Mouse (Mus musculus) G1E (cell line): ENCODE measurements around the gene Ucma.

Experiments
- CTCF ChIP-seq: IDR thresholded peaks from 2 replicates; pipeline ENCODE4 v1.5.1; 2012; ENCODE audit warnings: low read depth, low read length, inconsistent platforms, mixed read lengths
- GATA1 ChIP-seq: IDR thresholded peaks from 2 replicates; pipeline ENCODE4 v1.6.1; 2012; ENCODE audit warnings: borderline replicate concordance, low read length, inconsistent platforms, mixed read lengths
- GATA2 ChIP-seq: IDR thresholded peaks from 2 replicates; pipeline ENCODE4 v1.6.1; 2012; ENCODE audit warnings: low read depth, low read length, inconsistent platforms, borderline replicate concordance
- POLR2AphosphoS5 ChIP-seq: IDR thresholded peaks from 2 replicates; pipeline ENCODE4 v1.6.1; 2012; ENCODE audit warnings: low read depth, low read length, inconsistent platforms; ENCODE audit not compliant: insufficient replicate concordance
- TAL1 ChIP-seq: conservative IDR thresholded peaks from 2 replicates; pipeline ENCODE4 v1.6.1; 2012; ENCODE audit warnings: low read depth, low read length, inconsistent platforms, mixed read lengths

DNA sequence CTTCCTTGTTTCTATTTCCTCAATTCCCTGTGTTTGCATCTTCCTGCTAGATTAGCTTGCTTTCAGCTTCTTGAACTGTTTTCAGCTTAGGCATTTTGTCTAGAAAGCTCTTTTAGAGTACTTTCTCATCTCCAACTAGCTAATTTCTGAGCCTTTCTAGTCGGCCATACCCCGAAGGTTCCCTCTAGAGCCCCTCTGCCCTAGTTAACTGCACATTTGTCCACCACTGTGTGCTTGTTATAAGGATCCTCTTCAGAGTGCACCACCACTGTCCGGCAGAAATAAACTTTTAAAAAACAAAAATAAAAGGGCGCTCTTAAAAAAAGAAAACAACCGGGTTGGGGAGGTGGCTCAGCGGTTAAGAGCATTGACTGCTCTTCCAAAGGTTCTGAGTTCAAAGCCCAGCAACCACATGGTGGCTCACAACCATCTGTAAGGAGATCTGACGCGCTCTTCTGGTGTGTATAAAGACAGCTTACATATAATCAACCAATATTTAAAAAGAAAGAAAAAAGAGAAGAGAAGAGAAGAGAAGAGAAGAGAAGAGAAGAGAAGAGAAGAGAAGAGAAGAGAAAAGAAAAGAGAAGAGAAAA is 36.1 kb downstream of the Ucma start:
- TF ChIP-seq CTCF = no peak
- no peak for TF ChIP-seq GATA1
- TF ChIP-seq TAL1 = no peak
- TF ChIP-seq GATA2 = no peak
- TF ChIP-seq POLR2AphosphoS5 = no peak
